Mouse (Mus musculus): ENCODE results near the gene Itgb1bp2. TPM values are rescaled to one million over a fixed set of nuclear protein-coding genes. Genes with fewer than 3 reads are reported as not detected.

The Itgb1bp2 gene
- 7.6 and 11.9 TPM in 2 replicates for polyA plus RNA-seq (2015; fragmentation: Nextera tagmentation; extraction: Ambion mirVana)

DNA sequence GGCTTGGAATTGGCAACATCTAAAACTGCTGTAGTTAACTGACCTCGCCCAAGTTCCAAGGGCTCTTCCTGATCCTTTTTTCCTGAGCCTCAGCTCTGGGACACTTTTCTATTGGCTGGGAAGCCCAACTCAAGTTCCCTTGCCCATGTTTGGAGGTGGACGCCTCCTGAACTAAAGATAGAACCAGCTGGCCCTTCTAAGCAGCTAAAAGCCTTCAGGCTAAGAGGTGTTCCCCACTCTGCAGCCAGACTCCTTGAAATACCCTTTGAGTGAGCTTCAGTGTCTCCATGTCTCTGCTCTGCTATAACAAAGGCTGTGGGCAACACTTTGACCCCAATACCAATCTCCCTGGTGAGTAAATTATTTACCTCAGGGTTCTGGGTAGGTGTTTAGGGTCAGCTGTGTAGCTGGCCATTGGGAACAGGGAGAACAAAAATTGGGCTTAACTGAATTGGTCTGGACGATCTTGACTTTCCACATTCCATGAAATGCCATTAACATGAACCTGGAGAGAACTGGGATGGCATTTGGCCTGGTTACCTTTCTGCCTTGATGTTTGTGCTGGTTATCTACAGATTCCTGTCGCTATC lies at the start of gene Itgb1bp2:
Gene Itgb1bp2, plus strand, starts transcription at position 203 of the 590 bp plus-strand sequence.
- no peak within 1 kb of the TSS for H3K4me2 ChIP-seq
- ATAC-seq (replicated peaks; ENCODE audit: low FRiP score), result no peak
- peaks cover 29% of the 10 kb centered on the region for H3K27me3 ChIP-seq
- H3K4me3 ChIP-seq (replicated peaks), result no peak within 1 kb of the TSS
- no peak within 1 kb of the TSS for H3K27ac ChIP-seq
- 82% methylated on average over 4 of the region's 4 CpGs for WGBS
- H3K9ac ChIP-seq, result no peak within 1 kb of the TSS
- no peaks in the 10 kb centered on the region for H3K9me3 ChIP-seq (replicated peaks)
- no peaks in the 10 kb centered on the region for H3K4me1 ChIP-seq
- H3K36me3 ChIP-seq, result peaks cover 83% of the 10 kb centered on the region

DNA sequence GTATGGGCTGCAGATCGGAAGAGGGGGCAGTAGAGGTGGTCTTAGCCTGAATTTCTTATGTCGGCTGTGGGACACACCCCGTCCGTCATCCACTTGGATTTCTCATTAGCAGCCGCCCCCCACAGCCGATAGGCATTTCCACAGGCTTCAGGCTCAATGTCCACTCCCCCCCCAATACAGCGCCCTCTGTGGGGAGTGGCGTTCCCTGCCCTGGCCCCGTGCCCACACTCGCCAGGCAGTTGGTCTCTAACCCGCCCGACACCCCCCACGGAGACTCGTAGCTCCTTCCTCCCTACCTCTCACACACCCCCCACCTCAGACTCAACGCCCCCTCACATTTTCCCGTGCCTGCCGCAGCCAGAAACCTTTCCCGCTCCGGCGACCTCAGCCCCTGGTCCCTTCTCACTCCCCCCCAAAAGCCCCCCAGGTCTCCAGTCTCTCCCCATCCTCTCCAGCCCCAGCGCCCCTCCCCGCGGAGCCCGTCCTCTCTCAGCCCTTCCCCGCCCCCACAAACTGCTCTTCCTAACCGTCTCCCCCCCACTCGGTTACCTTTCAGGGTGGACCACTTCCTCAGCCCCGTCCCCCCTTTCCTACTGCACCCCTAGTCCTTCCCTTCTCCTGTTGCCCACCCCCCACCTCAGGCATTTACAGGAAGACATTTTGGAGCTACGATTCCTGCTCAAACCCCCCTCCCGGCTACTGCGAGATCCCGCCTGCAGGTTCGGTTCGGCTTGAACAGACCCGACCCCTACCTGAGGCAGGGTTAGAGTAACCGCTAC lies 29.8 kb upstream of the Itgb1bp2 start:
- Histone ChIP-seq H3K36me3 (peaks cover 14% of the 10 kb centered on the region), H3K9ac (peak overlapping the region; percentile 53), H3K27ac (peak overlapping the region; percentile 62), H3K4me1 (peaks cover 19% of the 10 kb centered on the region), H3K4me2 (peak overlapping the region; percentile 77), H3K27me3 (peaks cover 12% of the 10 kb centered on the region; the same call in 1 of the 2 replicates), H3K9me3 (replicated peaks) (no peaks in the 10 kb centered on the region), H3K4me3 (replicated peaks) (peak overlapping the region; percentile 62)
- 24% methylated on average over 36 of the region's 36 CpGs for WGBS
- no peak; the same call in 1 of the 2 replicates for ATAC-seq (replicated peaks; ENCODE audit: low FRiP score)

DNA sequence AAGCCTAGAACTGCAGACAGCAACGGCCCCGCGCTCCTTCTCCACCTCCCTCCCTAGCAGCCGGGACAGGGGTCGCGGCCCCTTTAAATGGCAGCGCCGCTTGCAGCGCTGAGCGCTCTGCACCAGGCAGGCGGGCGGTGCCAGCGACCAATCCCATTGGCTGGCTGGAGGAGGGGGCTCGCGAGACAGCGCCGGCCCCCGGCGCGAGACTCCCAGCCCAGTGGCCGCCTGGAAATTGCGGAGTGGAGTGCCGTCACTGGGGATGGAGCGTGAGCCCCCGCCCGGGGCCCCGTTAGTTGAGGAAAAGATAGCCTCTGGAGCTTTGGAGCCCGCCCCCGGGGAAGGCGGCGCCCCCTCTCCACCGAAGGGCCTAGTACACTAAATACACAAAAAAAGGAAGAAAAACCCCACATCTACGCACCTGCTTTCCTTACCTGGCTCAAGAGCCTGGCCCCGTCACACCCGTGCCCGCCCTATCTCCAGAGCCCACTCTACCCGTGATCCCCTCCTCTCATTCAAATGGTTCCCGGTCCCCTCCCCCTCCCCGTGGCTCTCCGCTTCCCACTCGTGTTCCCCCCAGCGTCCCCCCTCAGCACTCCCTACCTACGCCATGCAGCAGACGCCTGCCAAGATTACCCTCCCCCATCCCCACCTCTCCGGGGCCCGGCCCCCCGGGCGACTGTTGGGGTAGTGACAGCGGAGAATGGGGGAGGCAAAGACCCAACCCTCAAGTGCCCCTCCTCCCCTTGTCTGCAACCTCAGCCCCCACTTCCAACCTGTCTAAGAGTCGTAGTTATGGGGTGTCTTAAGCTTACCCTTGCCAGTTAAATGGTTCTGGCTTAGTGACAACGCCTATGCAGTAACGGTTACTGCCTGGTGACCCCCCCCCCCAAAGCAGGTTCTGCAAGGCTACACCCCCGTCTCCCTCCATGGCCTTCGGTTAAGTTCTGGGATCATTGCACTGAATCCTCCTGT lies 28.9 kb upstream of the Itgb1bp2 start:
- 21% methylated on average over 49 of the region's 54 CpGs for WGBS

DNA sequence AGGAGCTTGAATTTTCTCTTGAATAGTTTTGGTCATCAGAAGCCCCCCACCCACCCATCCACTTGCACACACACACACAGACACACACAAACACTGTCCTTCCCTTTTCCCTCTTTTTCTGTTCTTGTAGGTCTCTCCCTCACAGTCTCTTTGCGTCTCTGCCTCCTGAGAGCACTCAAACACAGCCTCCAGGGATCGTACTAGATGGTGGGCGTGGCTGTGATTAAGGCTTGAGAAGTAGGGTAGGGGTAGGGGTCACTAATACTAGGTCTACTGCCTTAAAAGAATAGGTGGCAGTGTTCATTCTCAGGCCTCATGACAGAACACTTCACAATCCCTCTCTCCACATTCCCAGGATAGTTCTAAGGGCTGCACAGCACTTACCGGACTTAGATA lies 28.2 kb upstream of the Itgb1bp2 start, which contains the start of gene Zmym3:
Gene Zmym3, minus strand, starts transcription at position 150 of the 396 bp plus-strand sequence.
- WGBS, result 33% methylated on average over 4 of the region's 4 CpGs
- peak within 1 kb of the TSS; percentile 53 for H3K9ac ChIP-seq
- H3K4me3 ChIP-seq (replicated peaks), result peak within 1 kb of the TSS; percentile 62
- H3K27me3 ChIP-seq, result peaks cover 12% of the 10 kb centered on the region; the same call in 1 of the 2 replicates
- H3K36me3 ChIP-seq, result peaks cover 1% of the 10 kb centered on the region; the same call in 1 of the 2 replicates
- H3K27ac ChIP-seq, result peak within 1 kb of the TSS; percentile 60; the same call in 1 of the 2 replicates
- no peak for ATAC-seq (replicated peaks; ENCODE audit: low FRiP score)
- peaks cover 19% of the 10 kb centered on the region for H3K4me1 ChIP-seq
- H3K4me2 ChIP-seq, result peak within 1 kb of the TSS; percentile 77
- H3K9me3 ChIP-seq (replicated peaks), result no peaks in the 10 kb centered on the region

More for the DNA sequence above, 28.9 kb upstream of the Itgb1bp2 start:
- Histone ChIP-seq H3K9me3 (replicated peaks) (no peaks in the 10 kb centered on the region), H3K27me3 (peaks cover 12% of the 10 kb centered on the region; the same call in 1 of the 2 replicates), H3K4me3 (replicated peaks) (peak overlapping the region; percentile 62), H3K4me1 (peaks cover 19% of the 10 kb centered on the region), H3K27ac (peak overlapping the region; percentile 62), H3K4me2 (peak overlapping the region; percentile 77), H3K9ac (peak overlapping the region; percentile 53), H3K36me3 (peaks cover 8% of the 10 kb centered on the region)
- ATAC-seq (replicated peaks; ENCODE audit: low FRiP score), result peak; percentile 96

DNA sequence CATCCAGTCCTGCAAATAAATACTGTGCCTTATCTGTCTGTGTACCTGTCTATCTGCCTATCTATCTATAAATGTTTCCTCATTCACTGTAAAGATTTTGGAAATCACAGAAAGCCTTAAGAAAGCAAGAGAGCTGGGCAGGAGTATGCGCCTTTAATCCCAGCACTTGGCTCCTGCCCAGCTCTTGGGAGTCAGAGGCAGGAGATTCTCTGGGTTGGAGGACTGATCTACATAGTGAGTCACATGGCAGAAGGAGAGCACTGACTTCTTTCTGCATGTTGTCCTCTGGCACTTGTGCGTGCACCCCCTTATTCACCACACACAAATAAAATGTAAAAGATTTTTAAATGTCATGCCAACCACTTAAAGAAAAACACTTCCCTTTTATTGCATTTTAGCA lies 25.4 kb upstream of the Itgb1bp2 start:
- H3K27me3 ChIP-seq, result peaks cover 16% of the 10 kb centered on the region; the same call in 1 of the 2 replicates
- 80% methylated on average over 2 of the region's 2 CpGs for WGBS
- peaks cover 10% of the 10 kb centered on the region for H3K4me1 ChIP-seq
- no peaks in the 10 kb centered on the region for H3K36me3 ChIP-seq
- no peak for ATAC-seq (replicated peaks; ENCODE audit: low FRiP score)
- no peaks in the 10 kb centered on the region for H3K9me3 ChIP-seq (replicated peaks)
- H3K4me3 ChIP-seq (replicated peaks), result no peak overlapping the region
- no peak overlapping the region for H3K9ac ChIP-seq
- H3K27ac ChIP-seq, result no peak overlapping the region
- H3K4me2 ChIP-seq, result no peak overlapping the region

DNA sequence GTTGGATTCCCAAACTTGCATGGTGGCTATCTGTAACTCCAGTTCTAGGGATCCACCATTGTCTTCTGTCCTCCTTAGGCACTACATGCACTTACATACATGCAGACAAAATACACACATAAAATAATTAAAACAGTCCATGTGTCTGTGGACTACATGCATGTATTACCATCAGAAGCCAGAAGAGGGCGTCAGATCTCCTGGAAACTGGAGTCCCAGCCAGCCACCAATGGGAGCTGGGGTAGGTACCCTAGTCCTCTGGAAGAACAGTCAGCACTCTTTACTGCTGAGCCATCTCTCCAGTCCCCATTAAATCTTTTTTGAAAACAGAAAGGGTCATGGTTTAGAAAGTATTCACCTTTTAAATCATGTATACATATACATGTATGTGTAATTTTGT lies 21.1 kb upstream of the Itgb1bp2 start:
- no peaks in the 10 kb centered on the region for H3K9me3 ChIP-seq (replicated peaks)
- H3K4me2 ChIP-seq, result no peak overlapping the region
- H3K27me3 ChIP-seq, result peaks cover 10% of the 10 kb centered on the region; the same call in 1 of the 2 replicates
- H3K4me1 ChIP-seq, result peaks cover 6% of the 10 kb centered on the region; the same call in 1 of the 2 replicates
- no peak for ATAC-seq (replicated peaks; ENCODE audit: low FRiP score)
- 4% methylated on average over 1 of the region's 1 CpGs for WGBS
- peaks cover 9% of the 10 kb centered on the region; the same call in 1 of the 2 replicates for H3K36me3 ChIP-seq
- no peak overlapping the region for H3K27ac ChIP-seq
- H3K9ac ChIP-seq, result no peak overlapping the region
- no peak overlapping the region for H3K4me3 ChIP-seq (replicated peaks)

DNA sequence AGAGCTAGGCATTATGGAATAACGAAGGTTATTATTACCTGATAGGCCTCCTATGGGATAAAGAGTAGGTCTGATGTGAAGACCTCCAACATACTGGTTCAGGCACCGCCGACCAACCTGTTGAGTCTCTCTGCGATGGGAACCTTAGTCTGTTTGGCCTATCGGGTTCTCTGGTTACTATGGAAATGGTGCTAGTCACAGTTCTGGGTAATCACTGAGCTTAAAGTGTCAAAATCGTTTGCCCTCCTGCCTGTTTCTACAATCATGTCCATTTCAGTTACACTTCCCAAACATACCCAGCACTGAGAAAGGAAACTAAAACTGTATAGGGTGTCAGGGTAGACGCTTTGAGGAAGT lies 20.1 kb upstream of the Itgb1bp2 start:
- Histone ChIP-seq H3K4me3 (replicated peaks) (peak overlapping the region; percentile 60), H3K4me1 (peaks cover 6% of the 10 kb centered on the region; the same call in 1 of the 2 replicates), H3K9ac (no peak overlapping the region), H3K36me3 (peaks cover 13% of the 10 kb centered on the region; the same call in 1 of the 2 replicates), H3K4me2 (peak overlapping the region; percentile 49), H3K9me3 (replicated peaks) (no peaks in the 10 kb centered on the region), H3K27me3 (peaks cover 7% of the 10 kb centered on the region; the same call in 1 of the 2 replicates), H3K27ac (peak overlapping the region; percentile 94)
- no peak for ATAC-seq (replicated peaks; ENCODE audit: low FRiP score)
- WGBS, result 31% methylated on average over 7 of the region's 7 CpGs

DNA sequence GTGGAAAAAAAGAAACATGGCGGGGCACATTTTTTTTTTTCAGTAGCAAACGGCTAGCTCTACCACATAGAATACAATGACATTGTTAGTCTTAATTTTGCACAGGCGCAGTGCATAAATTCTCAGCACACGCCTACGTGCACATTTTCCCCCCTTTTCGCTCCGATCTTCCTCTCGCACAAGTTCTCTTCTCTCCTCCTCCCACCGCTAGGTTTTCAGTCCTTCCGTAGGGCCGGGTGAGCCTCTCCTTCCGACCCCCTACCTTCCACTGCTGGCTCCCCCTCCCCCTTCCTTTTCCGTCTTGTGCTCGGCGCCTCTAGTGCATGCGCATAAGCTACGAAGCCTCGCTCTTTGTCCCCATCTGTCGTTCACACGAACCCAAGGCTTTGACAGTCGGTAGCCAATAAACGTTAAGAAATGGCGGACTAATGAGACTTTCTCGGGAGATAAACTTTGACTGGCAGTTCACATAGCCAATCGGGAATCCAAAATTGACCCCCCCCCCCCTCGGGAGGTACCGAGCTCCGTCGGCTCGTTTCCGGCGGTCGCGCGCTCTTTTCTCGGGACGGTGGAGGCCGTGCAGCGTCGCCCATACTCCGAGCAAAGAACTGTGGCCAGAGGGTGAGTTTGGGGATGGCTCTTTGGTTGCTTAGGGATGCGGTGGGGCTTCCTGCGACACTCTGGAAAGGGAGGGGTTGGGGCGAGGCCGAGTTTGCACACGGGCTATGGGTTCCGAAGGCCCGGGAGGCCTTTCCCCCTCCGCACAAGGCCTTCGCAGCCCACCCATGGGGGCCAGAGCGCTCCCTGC lies 19.5 kb upstream of the Itgb1bp2 start, which contains the start of gene Nono:
Gene Nono, plus strand, starts transcription at position 177 of the 808 bp plus-strand sequence.
- Histone ChIP-seq H3K4me1 (peaks cover 6% of the 10 kb centered on the region; the same call in 1 of the 2 replicates), H3K27me3 (peaks cover 7% of the 10 kb centered on the region; the same call in 1 of the 2 replicates), H3K4me3 (replicated peaks) (peak within 1 kb of the TSS; percentile 60), H3K27ac (peak within 1 kb of the TSS; percentile 96), H3K36me3 (peaks cover 13% of the 10 kb centered on the region; the same call in 1 of the 2 replicates), H3K9me3 (replicated peaks) (no peaks in the 10 kb centered on the region), H3K4me2 (peak within 1 kb of the TSS; percentile 56), H3K9ac (peak within 1 kb of the TSS; percentile 71)
- WGBS, result 18% methylated on average over 46 of the region's 51 CpGs
- peak; percentile 97 for ATAC-seq (replicated peaks; ENCODE audit: low FRiP score)

DNA sequence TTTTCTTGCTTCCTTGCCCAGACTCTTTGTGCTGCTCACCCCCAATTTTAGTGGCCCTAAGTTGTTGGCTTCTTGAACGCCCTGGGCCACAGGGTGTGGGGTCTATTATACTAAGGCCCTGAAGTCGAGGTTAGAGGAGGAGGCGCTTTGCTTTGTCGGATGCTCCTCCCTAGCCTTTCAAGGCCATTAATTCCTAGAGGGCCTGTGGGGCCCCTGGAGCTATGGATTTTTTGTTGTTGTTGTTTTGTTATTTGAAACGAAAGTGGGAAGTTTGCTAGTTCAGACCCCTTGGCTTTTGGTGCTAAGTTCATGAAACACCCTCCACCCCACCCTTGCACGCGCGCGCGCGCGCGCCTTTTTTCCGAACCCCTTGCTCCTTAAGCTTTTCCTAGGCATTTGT lies 18.9 kb upstream of the Itgb1bp2 start:
- peaks cover 13% of the 10 kb centered on the region; the same call in 1 of the 2 replicates for H3K36me3 ChIP-seq
- H3K4me2 ChIP-seq, result peak overlapping the region; percentile 56
- peak overlapping the region; percentile 96 for H3K27ac ChIP-seq
- ATAC-seq (replicated peaks; ENCODE audit: low FRiP score), result peak; percentile 59
- WGBS, result 13% methylated on average over 14 of the region's 14 CpGs
- H3K4me1 ChIP-seq, result peaks cover 6% of the 10 kb centered on the region; the same call in 1 of the 2 replicates
- no peaks in the 10 kb centered on the region for H3K9me3 ChIP-seq (replicated peaks)
- peak overlapping the region; percentile 71 for H3K9ac ChIP-seq
- peaks cover 7% of the 10 kb centered on the region; the same call in 1 of the 2 replicates for H3K27me3 ChIP-seq
- H3K4me3 ChIP-seq (replicated peaks), result peak overlapping the region; percentile 60

DNA sequence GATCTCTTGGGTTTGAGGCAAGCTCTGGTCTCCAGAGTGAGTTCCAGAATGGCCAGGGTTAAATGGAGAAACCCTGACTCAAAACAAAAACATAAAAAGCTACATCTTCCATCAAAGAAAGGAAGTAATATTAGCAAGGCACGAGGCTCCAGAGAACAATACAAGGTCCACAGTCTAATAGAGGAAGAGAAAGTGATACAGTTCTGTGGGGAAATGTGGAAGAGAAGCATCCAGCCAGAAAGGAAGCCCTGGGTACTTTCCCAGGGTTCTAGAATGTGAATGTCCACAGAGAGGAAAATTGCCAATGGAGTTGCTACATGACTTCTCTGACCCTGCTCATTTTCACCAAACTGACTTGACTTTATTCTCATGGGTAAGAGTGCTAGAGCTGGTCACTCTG lies 2.3 kb downstream of the Itgb1bp2 start:
- Histone ChIP-seq H3K27ac (no peak overlapping the region), H3K9me3 (replicated peaks) (no peaks in the 10 kb centered on the region), H3K9ac (no peak overlapping the region), H3K4me1 (no peaks in the 10 kb centered on the region), H3K27me3 (peaks cover 26% of the 10 kb centered on the region), H3K4me3 (replicated peaks) (no peak overlapping the region), H3K4me2 (no peak overlapping the region), H3K36me3 (peaks cover 74% of the 10 kb centered on the region)
- 45% methylated on average over 1 of the region's 1 CpGs for WGBS
- ATAC-seq (replicated peaks; ENCODE audit: low FRiP score), result no peak

All from kidney, embryonic 15.5 days (tissue).